Mouse (Mus musculus): ENCODE results near the gene Syt7. TPM values are rescaled to one million over a fixed set of nuclear protein-coding genes. Genes with fewer than 3 reads are reported as not detected.
A peak's percentile ranks its signal among the peaks of the same experiment; 100 is the strongest.

The Syt7 gene
- polyA plus RNA-seq, 1 experiment from 2014 or later, result 0.84 TPM

- ATAC-seq (ENCODE audit: insufficient read depth, low FRiP score), result no peak
- no peak overlapping the region for H3K27ac ChIP-seq (ENCODE audit: low read length)
- no peak overlapping the region for H3K4me2 ChIP-seq (ENCODE audit: low read depth, low read length)
- H3K4me1 ChIP-seq (ENCODE audit: control insufficient read depth, insufficient read depth, low read length), result no peaks in the 10 kb centered on the region
- no peaks in the 10 kb centered on the region for H3K27me3 ChIP-seq (ENCODE audit: control insufficient read depth, insufficient read depth, low read length)
- no peak overlapping the region for H3K9ac ChIP-seq (ENCODE audit: low read length)
- 66% methylated on average over 2 of the region's 2 CpGs for WGBS
- H3K9me3 ChIP-seq (replicated peaks; ENCODE audit: control insufficient read depth, low read length), result 0 out of 2 replicates have a peak, but pooled peaks cover 3% of the 10 kb centered on the region
- no peaks in the 10 kb centered on the region for H3K36me3 ChIP-seq (ENCODE audit: control insufficient read depth, insufficient read depth, low read length)
- no peak overlapping the region for H3K4me3 ChIP-seq (replicated peaks; ENCODE audit: low read length)
Observed at GRCm38 (mm10) chr19:10354830-10355229, 34.1 kb upstream of the Syt7 start.

- no peaks in the 10 kb centered on the region for H3K36me3 ChIP-seq (ENCODE audit: control insufficient read depth, insufficient read depth, low read length)
- 22% methylated on average over 12 of the region's 12 CpGs for WGBS
- H3K27me3 ChIP-seq (ENCODE audit: control insufficient read depth, insufficient read depth, low read length), result no peaks in the 10 kb centered on the region
- H3K27ac ChIP-seq (ENCODE audit: low read length), result no peak overlapping the region
- no peak overlapping the region for H3K9ac ChIP-seq (ENCODE audit: low read length)
- no peak overlapping the region for H3K4me3 ChIP-seq (replicated peaks; ENCODE audit: low read length)
- no peak overlapping the region for H3K4me2 ChIP-seq (ENCODE audit: low read depth, low read length)
- ATAC-seq (ENCODE audit: insufficient read depth, low FRiP score), result no peak
- H3K9me3 ChIP-seq (replicated peaks; ENCODE audit: control insufficient read depth, low read length), result no peaks in the 10 kb centered on the region
- no peaks in the 10 kb centered on the region for H3K4me1 ChIP-seq (ENCODE audit: control insufficient read depth, insufficient read depth, low read length)
Observed at GRCm38 (mm10) chr19:10356845-10357503, 31.9 kb upstream of the Syt7 start.

- Histone ChIP-seq H3K4me2 (ENCODE audit: low read depth, low read length) (no peak overlapping the region), H3K9ac (ENCODE audit: low read length) (no peak overlapping the region), H3K36me3 (ENCODE audit: control insufficient read depth, insufficient read depth, low read length) (no peaks in the 10 kb centered on the region), H3K4me1 (ENCODE audit: control insufficient read depth, insufficient read depth, low read length) (no peaks in the 10 kb centered on the region), H3K27ac (ENCODE audit: low read length) (no peak overlapping the region), H3K27me3 (ENCODE audit: control insufficient read depth, insufficient read depth, low read length) (no peaks in the 10 kb centered on the region), H3K4me3 (replicated peaks; ENCODE audit: low read length) (no peak overlapping the region), H3K9me3 (replicated peaks; ENCODE audit: control insufficient read depth, low read length) (no peaks in the 10 kb centered on the region)
- no peak for ATAC-seq (ENCODE audit: insufficient read depth, low FRiP score)
- WGBS, result 76% methylated on average over 8 of the region's 8 CpGs
Observed at GRCm38 (mm10) chr19:10359105-10359946, 29.6 kb upstream of the Syt7 start.

GRCm38 (mm10) chr19:10362473-10363129 lies 26.3 kb upstream of the Syt7 start:
- H3K36me3 ChIP-seq (ENCODE audit: control insufficient read depth, insufficient read depth, low read length), result no peaks in the 10 kb centered on the region
- H3K9ac ChIP-seq (ENCODE audit: low read length), result no peak overlapping the region
- H3K4me1 ChIP-seq (ENCODE audit: control insufficient read depth, insufficient read depth, low read length), result no peaks in the 10 kb centered on the region
- no peak overlapping the region for H3K4me2 ChIP-seq (ENCODE audit: low read depth, low read length)
- no peaks in the 10 kb centered on the region for H3K27me3 ChIP-seq (ENCODE audit: control insufficient read depth, insufficient read depth, low read length)
- H3K27ac ChIP-seq (ENCODE audit: low read length), result no peak overlapping the region
- 58% methylated on average over 6 of the region's 6 CpGs for WGBS
- no peak overlapping the region for H3K4me3 ChIP-seq (replicated peaks; ENCODE audit: low read length)
- no peak for ATAC-seq (ENCODE audit: insufficient read depth, low FRiP score)
- no peaks in the 10 kb centered on the region for H3K9me3 ChIP-seq (replicated peaks; ENCODE audit: control insufficient read depth, low read length)

- 20% methylated on average over 7 of the region's 7 CpGs for WGBS
- no peaks in the 10 kb centered on the region for H3K4me1 ChIP-seq (ENCODE audit: control insufficient read depth, insufficient read depth, low read length)
- H3K9me3 ChIP-seq (replicated peaks; ENCODE audit: control insufficient read depth, low read length), result no peaks in the 10 kb centered on the region
- no peak overlapping the region for H3K9ac ChIP-seq (ENCODE audit: low read length)
- no peaks in the 10 kb centered on the region for H3K36me3 ChIP-seq (ENCODE audit: control insufficient read depth, insufficient read depth, low read length)
- no peak overlapping the region for H3K4me3 ChIP-seq (replicated peaks; ENCODE audit: low read length)
- H3K27ac ChIP-seq (ENCODE audit: low read length), result no peak overlapping the region
- ATAC-seq (ENCODE audit: insufficient read depth, low FRiP score), result 0 out of 2 replicates have a peak, but pooled peaks have one; percentile 25
- H3K27me3 ChIP-seq (ENCODE audit: control insufficient read depth, insufficient read depth, low read length), result no peaks in the 10 kb centered on the region
- no peak overlapping the region for H3K4me2 ChIP-seq (ENCODE audit: low read depth, low read length)
Observed at GRCm38 (mm10) chr19:10363869-10364268, 25.0 kb upstream of the Syt7 start.

DNA sequence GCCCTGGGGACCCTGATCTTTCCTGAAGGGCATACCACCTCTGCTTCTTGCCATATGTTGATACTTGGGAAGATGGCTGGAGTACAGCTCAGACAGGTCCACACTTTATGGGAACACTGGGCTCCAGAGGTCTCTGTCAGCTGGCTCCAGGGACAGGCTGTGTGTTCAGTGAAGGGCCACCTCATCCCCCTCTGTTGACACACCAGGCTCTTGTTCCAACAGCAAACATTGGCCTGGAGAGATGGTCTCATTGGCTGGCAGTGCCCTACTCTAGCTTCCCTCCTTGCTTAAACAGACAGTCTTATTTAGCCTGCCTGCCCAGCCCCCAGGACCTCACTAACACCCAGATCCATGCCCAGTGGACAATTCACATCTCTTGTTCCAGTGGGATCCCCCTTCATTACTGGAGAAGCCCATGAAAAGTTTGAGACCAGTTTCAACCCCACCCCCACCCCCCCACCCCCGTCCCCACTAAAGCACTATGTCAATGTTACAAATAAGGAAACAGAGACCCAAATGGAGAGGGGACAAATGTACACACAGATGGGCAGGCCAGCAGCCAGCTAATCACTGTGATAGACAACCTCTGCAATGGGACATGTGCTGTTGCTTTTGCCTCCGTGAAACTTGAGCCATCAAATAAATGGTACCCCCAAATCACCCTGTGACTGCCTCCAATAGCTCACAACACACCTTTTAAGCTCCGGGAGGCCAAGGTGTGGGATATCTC lies 22.6 kb upstream of the Syt7 start:
- Histone ChIP-seq H3K9me3 (replicated peaks; ENCODE audit: control insufficient read depth, low read length) (no peaks in the 10 kb centered on the region), H3K4me1 (ENCODE audit: control insufficient read depth, insufficient read depth, low read length) (no peaks in the 10 kb centered on the region), H3K36me3 (ENCODE audit: control insufficient read depth, insufficient read depth, low read length) (no peaks in the 10 kb centered on the region), H3K4me2 (ENCODE audit: low read depth, low read length) (no peak overlapping the region), H3K4me3 (replicated peaks; ENCODE audit: low read length) (no peak overlapping the region), H3K27ac (ENCODE audit: low read length) (no peak overlapping the region), H3K27me3 (ENCODE audit: control insufficient read depth, insufficient read depth, low read length) (no peaks in the 10 kb centered on the region), H3K9ac (ENCODE audit: low read length) (no peak overlapping the region)
- 34% methylated on average over 3 of the region's 3 CpGs for WGBS
- ATAC-seq (ENCODE audit: insufficient read depth, low FRiP score), result no peak

DNA sequence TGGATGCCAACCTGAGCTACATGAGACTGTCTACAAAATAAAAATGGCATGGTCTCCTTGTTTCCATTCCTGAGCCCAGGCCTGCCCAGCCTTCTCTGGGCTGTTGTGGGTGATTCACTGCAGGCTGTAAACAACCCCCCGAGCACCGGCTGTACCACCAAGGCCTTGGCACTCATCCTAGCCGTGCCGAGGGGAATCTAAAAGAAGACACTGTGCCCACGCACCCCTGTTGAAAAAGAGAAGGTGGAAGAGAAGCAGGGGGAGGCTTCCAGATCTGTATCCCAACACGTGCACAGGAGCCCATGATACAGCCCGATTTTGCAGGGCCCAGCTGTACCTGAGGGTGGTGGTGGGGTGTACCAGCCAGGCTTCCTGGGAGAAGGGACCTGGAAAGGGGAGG lies 21.1 kb upstream of the Syt7 start:
- Histone ChIP-seq H3K36me3 (ENCODE audit: control insufficient read depth, insufficient read depth, low read length) (no peaks in the 10 kb centered on the region), H3K27me3 (ENCODE audit: control insufficient read depth, insufficient read depth, low read length) (no peaks in the 10 kb centered on the region), H3K9me3 (replicated peaks; ENCODE audit: control insufficient read depth, low read length) (no peaks in the 10 kb centered on the region), H3K9ac (ENCODE audit: low read length) (no peak overlapping the region), H3K4me2 (ENCODE audit: low read depth, low read length) (no peak overlapping the region), H3K4me3 (replicated peaks; ENCODE audit: low read length) (no peak overlapping the region), H3K27ac (ENCODE audit: low read length) (no peak overlapping the region), H3K4me1 (ENCODE audit: control insufficient read depth, insufficient read depth, low read length) (no peaks in the 10 kb centered on the region)
- ATAC-seq (ENCODE audit: insufficient read depth, low FRiP score), result no peak
- WGBS, result 85% methylated on average over 7 of the region's 7 CpGs

- Histone ChIP-seq H3K4me2 (ENCODE audit: low read depth, low read length) (no peak overlapping the region), H3K9me3 (replicated peaks; ENCODE audit: control insufficient read depth, low read length) (no peaks in the 10 kb centered on the region), H3K27me3 (ENCODE audit: control insufficient read depth, insufficient read depth, low read length) (no peaks in the 10 kb centered on the region), H3K9ac (ENCODE audit: low read length) (no peak overlapping the region), H3K27ac (ENCODE audit: low read length) (no peak overlapping the region), H3K4me3 (replicated peaks; ENCODE audit: low read length) (no peak overlapping the region), H3K36me3 (ENCODE audit: control insufficient read depth, insufficient read depth, low read length) (no peaks in the 10 kb centered on the region), H3K4me1 (ENCODE audit: control insufficient read depth, insufficient read depth, low read length) (no peaks in the 10 kb centered on the region)
- ATAC-seq (ENCODE audit: insufficient read depth, low FRiP score), result no peak
- 65% methylated on average over 4 of the region's 4 CpGs for WGBS
Observed at GRCm38 (mm10) chr19:10369936-10370335, 19.0 kb upstream of the Syt7 start.

Data from stomach, embryonic 16.5 days (tissue).